Mouse (Mus musculus) brain, embryonic 14.5 days (tissue): ENCODE measurements around the gene Wbp1.

ENCODE experiments used
- CTCF ChIP-seq: fragments of 200-500 bp; IDR thresholded peaks from 2 replicates; pipeline ENCODE4 v1.5.1; 2012; ENCODE audit warnings: inconsistent platforms, mild to moderate bottlenecking, moderate library complexity, borderline replicate concordance; ENCODE audit not compliant: insufficient read depth, insufficient read length; ENCODE audit errors: extremely low read depth
- POLR2A ChIP-seq: fragments of 200-500 bp; IDR thresholded peaks from 2 replicates; pipeline ENCODE4 v1.6.1; 2012; ENCODE audit warnings: mild to moderate bottlenecking, inconsistent platforms, borderline replicate concordance; ENCODE audit not compliant: poor library complexity, insufficient read depth, insufficient read length, severe bottlenecking; ENCODE audit errors: extremely low read depth

DNA sequence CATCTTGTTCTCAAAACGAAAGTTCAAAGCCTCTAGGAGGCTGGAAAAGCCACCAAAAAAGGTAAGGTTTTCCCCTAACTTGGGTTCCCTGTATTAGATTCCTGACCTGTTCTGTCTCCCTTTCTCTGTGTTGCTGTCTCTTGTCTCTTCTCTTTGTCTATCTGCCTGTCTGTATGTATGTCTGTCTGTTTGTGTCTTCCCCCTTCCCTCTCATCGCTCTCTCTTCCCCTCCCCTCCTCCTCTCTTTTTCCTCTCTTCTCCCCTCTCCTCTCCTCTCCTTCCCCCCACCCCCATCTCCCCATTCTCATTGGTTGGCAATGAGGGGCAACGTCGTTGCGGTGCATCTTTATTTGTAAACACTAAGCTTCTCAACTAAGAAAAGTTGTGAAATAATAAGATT lies 4.0 kb upstream of the Wbp1 start, which contains the start of gene Ino80b:
- no peak for TF ChIP-seq POLR2A
- no peak for TF ChIP-seq CTCF
